Mouse (Mus musculus) MN1 (cell line): ENCODE measurements around the gene Elfn1.

Source experiments
- DNase-seq: peaks from one replicate; pipeline ENCODE4 v3.0.0-alpha.2; 2016; ENCODE audit warnings: low spot score

Elfn1 gene

DNA sequence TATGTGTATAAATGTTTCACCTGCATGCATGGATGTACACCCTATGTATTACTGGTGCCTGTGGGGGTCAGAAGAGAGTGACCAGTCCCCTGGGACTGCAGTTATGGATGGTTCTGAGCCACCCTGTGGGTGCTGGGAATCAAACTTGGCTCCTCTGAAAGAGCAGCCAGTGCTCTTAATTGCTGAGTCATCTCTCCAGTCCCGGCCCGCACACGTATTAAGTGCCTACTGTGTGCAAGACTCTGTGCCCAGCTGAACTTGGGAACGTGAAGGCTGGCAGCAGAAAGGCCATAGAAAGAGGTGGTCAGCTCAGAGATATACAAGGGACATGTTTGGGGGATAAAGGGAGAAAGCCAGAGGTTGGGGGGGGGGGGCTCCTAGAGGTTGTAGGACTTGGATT is 68.8 kb downstream of the Elfn1 start:
- DNase-seq: no peak

DNA sequence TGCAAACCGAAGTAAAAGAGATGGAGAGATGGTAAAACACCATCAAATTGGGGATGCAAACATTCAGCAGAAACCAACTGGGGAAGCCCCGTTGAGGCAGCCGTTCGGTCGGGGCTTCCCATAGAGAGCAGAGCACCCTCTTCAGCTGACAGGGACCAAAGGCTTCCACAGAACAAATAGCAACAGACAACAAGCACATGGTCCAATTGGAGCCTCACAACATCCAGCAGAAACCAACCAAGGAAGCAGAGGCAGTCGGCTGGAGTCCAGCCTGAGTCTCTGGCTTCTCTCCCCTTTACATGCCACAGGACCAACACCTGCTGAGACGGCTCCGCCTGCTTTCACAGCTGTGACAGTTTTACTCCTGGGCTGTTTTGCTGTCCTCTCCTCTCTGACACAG is 69.7 kb downstream of the Elfn1 start:
- DNase-seq: no peak

GRCm38 (mm10) chr5:139978525-139979276 is 71.0 kb downstream of the Elfn1 start:
- DNase-seq: no peak

DNA sequence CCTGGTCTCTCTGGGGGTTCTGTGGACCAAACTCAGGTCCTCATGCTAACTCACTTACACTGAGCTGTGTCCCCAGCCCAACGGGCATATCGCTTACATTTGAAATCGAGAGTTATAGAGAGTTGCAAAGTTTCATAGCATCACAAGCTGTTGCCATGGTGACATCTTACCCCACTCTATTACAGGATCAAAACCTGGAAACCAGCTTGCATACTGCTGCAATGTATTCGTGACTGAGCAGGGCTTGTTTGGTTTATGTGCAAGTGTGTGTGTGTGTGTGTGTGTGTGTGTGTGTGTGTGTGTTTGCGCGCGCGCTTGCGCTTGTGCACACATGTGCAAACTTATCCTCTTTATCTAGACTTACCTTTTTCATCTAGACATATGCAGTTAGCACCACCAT is 71.6 kb downstream of the Elfn1 start:
- no peak for DNase-seq

DNA sequence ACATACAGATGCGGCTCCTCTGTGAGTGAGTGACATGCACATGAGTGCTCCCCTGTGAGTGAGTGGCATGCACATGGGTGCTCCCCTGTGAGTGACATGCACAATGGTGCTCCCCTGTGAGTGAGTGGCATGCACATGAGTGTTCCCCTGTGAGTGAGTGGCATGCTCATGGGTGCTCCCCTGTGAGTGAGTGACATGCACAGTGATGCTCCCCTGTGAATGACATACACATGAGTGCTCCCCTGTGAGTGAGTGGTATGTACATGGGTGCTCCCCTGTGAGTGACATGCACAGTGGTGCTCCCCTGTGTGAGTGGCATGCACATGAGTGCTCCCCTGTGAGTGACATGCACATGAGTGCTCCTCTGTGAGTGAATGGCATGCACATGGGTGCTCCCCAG is 74.2 kb downstream of the Elfn1 start:
- DNase-seq: peak; percentile 53

DNA sequence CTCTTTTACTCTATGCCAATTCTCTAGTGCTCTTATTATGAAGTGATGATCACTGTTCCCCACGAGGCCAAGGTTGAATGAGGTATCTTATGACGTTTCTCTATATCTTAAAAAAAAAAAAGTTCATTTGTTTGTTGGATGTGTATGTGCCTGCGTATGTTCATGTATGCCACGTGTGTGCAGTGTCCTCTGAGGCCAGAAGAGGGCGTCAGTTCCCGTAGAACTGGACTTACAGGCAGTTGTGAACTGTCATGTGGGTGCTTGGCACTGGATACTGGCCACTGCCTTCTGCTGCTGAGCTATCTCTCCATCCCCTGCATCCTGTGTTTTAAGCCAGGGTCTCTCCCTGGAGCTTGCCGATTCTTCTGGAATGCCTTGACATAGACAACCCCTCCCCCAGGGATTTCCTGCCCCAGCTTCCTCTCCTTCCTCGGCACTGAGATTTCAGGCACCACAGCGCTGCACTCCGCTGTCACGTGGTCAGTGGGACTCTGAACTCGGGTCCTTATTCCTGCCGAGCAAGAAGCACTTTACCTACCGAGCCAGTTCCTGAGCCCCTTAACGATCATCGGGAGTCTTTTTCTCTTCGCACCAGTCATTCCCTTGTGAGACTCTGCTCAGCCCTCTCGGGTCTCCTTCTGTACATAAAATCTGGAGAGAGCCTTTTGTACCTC is 77.5 kb downstream of the Elfn1 start:
- DNase-seq: no peak

DNA sequence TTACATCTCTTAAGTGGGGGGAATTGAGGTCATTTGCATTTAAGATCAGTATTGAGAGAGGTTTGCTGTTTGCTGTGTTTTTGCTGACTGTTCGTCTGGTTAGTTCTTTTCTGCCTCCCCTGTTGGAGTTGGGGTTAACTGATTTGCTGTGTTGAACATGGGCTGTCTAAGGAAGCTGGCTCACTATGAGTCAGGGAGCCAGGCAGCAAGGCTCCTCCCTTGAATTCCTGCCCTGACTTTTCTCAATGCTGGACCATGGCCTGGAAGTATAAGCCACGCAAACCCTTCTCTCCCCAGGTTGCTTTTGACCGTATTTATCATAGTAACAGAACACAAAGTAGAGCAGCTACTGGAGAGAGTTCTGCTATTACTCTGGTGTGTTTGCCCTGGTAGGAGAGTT is 83.8 kb downstream of the Elfn1 start:
- no peak for DNase-seq

GRCm38 (mm10) chr5:139998321-139998720 is 90.6 kb downstream of the Elfn1 start:
- DNase-seq: peak; percentile 86

DNA sequence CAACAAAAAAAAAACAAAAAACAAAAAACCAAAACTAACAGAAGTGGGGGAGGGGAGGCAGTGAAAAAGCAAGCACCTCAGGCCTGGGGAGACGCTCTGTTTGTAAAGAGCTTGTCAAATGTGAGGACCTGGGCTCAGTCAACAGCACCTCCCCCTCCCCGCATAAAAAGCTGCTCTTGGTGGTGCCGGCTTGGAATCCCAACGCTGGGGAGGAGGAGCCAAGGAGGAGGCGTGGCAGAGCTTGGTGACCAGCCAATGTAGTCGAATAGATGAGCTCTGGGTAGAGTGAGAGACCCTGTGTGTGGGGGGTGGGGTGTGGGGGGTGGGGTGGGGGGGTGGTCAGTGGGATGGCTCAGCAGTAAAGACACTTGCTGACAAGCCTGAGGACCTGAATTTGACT is 91.2 kb downstream of the Elfn1 start:
- peak; percentile 72 for DNase-seq

DNA sequence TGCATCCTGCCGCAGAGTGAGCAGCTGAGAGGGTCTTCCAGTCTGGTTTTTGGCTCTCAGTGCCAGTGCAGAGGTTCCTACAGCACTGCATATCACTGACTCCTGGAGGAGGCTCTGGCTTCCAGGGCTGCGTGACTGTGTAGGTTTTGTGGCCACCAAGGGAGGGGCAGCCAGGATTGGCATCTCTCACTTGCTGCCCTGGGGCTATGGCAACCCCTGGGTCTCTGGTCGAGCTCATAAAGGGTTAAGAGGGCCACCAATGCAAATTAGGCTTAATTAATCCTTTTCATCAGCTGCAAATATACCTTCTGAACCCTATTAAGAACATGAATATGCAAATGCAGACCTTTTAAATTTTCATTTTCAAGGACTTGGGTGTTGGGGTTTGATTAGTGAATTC is 94.8 kb downstream of the Elfn1 start:
- DNase-seq: no peak

GRCm38 (mm10) chr5:140006861-140007260 is 99.1 kb downstream of the Elfn1 start:
- DNase-seq: no peak

DNA sequence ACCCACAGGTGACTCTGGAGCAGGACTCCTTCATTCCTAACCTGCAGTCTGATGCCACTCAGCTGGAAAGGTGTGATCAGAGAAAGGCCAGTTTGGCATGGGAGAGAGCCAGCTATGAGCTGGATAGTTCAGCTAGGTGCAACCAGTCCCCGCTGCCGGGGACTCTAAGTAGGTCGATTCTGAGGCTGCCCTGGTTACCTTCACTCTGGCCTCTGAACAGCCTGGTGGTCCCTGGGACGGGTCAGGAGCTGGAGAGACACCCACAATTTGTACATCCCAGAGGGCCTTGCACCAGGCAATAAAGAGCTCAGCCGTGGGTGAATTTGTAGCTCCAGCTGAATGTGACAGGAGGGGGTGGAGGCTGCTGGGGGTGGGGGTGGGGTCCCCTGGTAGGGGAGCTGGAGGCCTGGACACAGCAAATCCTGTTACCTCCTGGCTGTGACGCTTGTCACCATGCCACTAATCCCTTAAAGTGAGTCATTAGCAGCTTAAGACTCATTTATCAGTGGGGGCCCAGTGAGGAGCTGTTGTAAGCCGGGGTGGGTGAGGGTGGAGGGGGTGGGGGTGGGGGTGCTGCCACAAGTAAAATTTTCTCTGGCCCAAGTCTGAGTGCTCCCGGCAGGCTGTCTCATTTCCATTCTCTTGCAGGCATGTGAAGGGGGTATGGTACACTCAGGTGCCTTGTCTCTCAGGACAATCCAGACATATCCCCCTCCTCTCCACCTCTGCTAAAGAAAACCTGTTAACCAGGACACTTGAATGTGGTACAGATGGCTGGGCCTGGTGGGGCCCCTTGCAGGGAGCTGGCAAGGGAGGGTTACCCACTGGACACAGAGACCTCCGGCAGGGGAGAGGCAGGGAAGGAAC is 100.1 kb downstream of the Elfn1 start:
- no peak for DNase-seq

- no peak for DNase-seq
Measured at GRCm38 (mm10) chr5:140008523-140008806, 100.7 kb downstream of the Elfn1 start.

GRCm38 (mm10) chr5:140009083-140009655 is 101.4 kb downstream of the Elfn1 start:
- DNase-seq: no peak

DNA sequence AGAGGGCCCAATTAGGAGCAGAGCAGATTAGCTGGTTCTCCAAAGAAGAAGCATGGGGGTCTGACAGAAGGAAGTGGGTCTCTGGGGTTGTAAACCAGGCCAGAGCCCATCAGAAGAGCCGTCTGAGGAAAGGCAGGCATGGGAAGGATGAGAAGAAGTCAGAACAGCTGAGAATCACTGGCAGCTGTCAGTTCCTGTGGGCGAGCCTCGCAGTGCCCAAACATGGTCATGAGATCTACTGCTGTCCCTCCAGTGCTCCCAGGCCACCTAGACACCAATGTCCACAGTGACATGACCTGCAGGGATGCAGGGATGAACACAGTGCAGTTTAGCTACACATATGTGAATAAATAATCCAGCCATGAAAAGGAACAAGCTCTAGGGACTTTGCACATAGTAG is 102.7 kb downstream of the Elfn1 start:
- DNase-seq: no peak

GRCm38 (mm10) chr5:140012286-140012967 is 104.7 kb downstream of the Elfn1 start:
- no peak for DNase-seq

DNA sequence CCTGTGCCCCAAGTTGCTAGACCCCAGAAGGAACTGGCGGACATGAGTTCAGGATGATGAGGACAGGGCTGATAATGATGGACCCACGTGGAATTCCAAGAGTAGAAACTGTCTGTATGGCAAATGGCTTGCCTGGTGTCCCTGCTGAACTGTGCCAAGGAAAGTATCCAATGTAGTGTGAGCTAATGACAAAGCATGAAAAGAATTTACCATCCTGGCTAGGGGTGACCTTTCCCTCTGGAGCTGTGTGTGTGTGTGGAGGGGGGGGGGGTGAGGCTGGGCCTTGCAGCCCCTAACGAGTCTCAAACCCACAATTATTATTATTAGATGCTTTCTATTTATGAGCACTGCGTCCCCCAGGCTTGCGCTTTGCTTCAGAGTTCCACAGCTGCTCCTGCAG is 105.9 kb downstream of the Elfn1 start:
- no peak for DNase-seq

GRCm38 (mm10) chr5:140016896-140017295 is 109.2 kb downstream of the Elfn1 start:
- no peak for DNase-seq

DNA sequence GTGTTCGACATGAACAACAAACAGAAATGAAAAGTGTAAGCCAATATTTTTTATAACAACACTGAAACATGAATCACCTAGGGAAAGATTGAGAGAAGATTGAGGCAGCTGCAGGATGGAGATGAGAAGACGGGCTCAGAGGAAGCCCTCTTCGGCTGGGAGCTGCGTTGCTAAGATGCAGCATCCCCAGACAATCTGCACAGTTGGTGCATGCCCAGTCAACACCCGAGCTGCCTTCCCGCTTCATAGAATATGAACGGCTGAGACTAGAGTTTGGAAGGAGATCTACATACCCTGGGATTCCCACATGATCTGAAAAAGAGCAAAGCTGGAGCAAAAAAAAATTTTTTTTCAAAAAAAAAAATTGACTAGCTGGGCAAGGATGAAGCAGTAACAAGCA is 111.0 kb downstream of the Elfn1 start:
- DNase-seq: no peak

DNA sequence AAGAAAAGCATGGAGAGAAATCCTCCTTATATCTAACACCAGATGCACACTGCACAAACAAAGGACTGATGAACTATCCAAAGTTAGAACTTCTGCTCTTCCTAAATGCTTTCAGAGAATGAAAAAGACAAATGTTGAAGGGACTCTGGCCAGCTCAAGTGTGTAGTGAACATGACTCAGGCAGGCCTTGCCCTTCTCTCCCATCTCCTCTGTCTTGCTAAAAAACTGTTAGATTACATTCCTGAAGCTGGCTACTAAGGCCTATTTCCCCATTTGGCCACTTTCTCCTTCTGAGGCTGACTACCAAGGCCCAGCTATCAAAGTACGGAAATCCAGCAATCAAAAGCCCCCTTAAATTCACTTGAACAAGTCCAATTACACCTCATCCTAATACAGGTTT is 111.9 kb downstream of the Elfn1 start:
- DNase-seq: no peak

DNA sequence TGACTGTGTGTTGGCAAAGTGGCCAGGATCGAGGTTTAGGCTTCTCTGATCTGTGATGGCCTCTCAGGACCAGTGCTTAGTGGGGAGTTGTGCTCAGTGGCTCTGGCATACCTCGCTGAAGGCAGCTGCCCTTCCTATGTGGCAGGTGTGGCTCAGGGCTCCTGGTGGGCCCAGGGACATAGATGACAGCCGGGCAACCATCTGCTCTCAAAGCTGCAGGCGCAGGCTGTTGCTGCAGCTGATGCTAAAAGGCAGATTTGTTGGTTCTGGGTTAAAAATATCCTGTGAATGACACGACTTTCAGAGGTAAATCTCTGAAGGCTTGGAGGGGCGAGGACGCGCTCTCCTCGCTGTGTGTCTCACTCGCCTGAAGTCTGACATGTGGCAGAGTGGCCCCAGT is 114.0 kb downstream of the Elfn1 start:
- DNase-seq: no peak

- DNase-seq: peak; percentile 63
Measured at GRCm38 (mm10) chr5:140022861-140023260, 115.1 kb downstream of the Elfn1 start.
